Mouse (Mus musculus) ES-E14 (cell line): Measurements from ENCODE around the gene Dcaf11. TPM values are rescaled to one million over a fixed set of nuclear protein-coding genes. Genes with fewer than 3 reads are reported as not detected.

Experiments used
- DNase-seq: peaks from one replicate; pipeline ENCODE4 v3.0.0-alpha.2; 2013; ENCODE audit warnings: low read depth, low spot score
- H3K27ac ChIP-seq: 2 replicates; pipeline ENCODE4 v1.5.1; 2012; ENCODE audit warnings: low read depth, mild to moderate bottlenecking, low read length, moderate library complexity, mixed read lengths; ENCODE audit not compliant: poor library complexity, insufficient read depth, severe bottlenecking
- H3K36me3 ChIP-seq: 2 replicates; pipeline ENCODE4 v1.6.1; 2012; ENCODE audit warnings: mild to moderate bottlenecking, low read length, moderate library complexity, mixed read lengths; ENCODE audit not compliant: control insufficient read depth, poor library complexity, insufficient read depth, severe bottlenecking
- H3K4me1 ChIP-seq, 2 experiments: fragments of 150-350 bp in 1 of 2; sonication (generic) in 1 of 2; 2 replicates each; pipeline ENCODE4 v1.6.1; 2012; ENCODE audit warnings: low read length in 2 of 2, mild to moderate bottlenecking in 1 of 2, mixed read lengths in 1 of 2; ENCODE audit not compliant: control insufficient read depth in 2 of 2, insufficient read depth in 2 of 2, poor library complexity in 1 of 2
- H3K4me3 ChIP-seq, 2 experiments: fragments of 150-350 bp in 1 of 2; sonication (generic) in 1 of 2; 2 replicates each; pipeline ENCODE4 v1.5.1; 2012; ENCODE audit warnings: low read length in 2 of 2, low read depth in 1 of 2, mild to moderate bottlenecking in 1 of 2, mixed read lengths in 1 of 2; ENCODE audit not compliant: insufficient read depth in 1 of 2, poor library complexity in 1 of 2, severe bottlenecking in 1 of 2
- H3K9ac ChIP-seq: 2 replicates; pipeline ENCODE4 v1.6.1; 2012; ENCODE audit warnings: low read depth, mild to moderate bottlenecking, low read length, mixed read lengths; ENCODE audit not compliant: poor library complexity, insufficient read depth, severe bottlenecking
- H3K9me3 ChIP-seq: fragments of 150-350 bp; sonication (generic); 2 replicates; pipeline ENCODE4 v1.6.1; 2012; ENCODE audit warnings: low read depth, mild to moderate bottlenecking, low read length; ENCODE audit not compliant: control insufficient read depth, insufficient read depth
- CHD2 ChIP-seq: IDR thresholded peaks from 2 replicates; pipeline ENCODE4 v1.6.1; 2014; ENCODE audit warnings: mild to moderate bottlenecking, low read depth, low read length, inconsistent platforms
- HCFC1 ChIP-seq: IDR thresholded peaks from 2 replicates; pipeline ENCODE4 v1.6.1; 2012; ENCODE audit warnings: low read length, inconsistent platforms, borderline replicate concordance; ENCODE audit not compliant: insufficient read depth
- MAFK ChIP-seq: IDR thresholded peaks from 2 replicates; pipeline ENCODE4 v1.6.1; 2014; ENCODE audit warnings: mild to moderate bottlenecking, low read depth, low read length, inconsistent platforms; ENCODE audit not compliant: insufficient read depth
- ZC3H11A ChIP-seq: IDR thresholded peaks from 2 replicates; pipeline ENCODE4 v1.6.1; 2012; ENCODE audit warnings: low read depth, mild to moderate bottlenecking, inconsistent platforms, low read length, borderline replicate concordance
- ZNF384 ChIP-seq: IDR thresholded peaks from 2 replicates; pipeline ENCODE4 v1.6.1; 2012; ENCODE audit warnings: low read depth, low read length, inconsistent platforms
- in situ Hi-C, 2 experiments: fragments of 600-800 bp; cut with MboI; formaldehyde crosslinking; loops; one replicate each; pipeline ENCODE4 v1.15.1; 2025; ENCODE audit warnings: low sequenced_read_pairs in 2 of 2, inconsistent platforms in 1 of 2; ENCODE audit not compliant: unreplicated experiment in 2 of 2
- total RNA-seq: library from RNA; depleted of rRNA; stranded (reverse); fragments of 300-350 nt; gene quantifications from 2 replicates; pipeline ENCODE4 v1.2.3, GENCODE M21; 2012

The Dcaf11 gene
- total RNA-seq, 1 experiment: 17.5 TPM

DNA sequence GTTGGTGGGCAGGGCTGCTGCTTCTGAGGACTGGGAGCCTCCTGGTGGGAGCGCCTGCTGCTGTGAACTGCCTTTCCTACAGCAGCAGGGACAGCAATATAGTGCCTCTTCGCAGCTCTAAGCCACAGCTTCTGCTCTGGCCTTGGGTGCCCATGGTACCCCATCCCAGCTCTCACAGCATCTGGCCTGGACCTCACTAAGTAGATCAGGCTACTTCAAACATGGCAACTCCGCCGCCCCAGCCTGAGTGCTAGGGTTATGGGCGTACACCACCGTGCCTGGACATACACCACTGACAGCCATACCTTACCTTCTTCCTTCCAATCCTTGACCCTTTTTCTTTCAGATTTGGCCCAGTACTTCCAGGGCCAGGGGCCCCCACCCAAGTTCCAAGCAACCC, 48.5 kb downstream of the Dcaf11 start:
- H3K4me1 ChIP-seq: peaks cover 0 to 9% of the 10 kb centered on the region in 2 experiments; a peak in 2 of 4 replicates
- H3K9me3 ChIP-seq: no peaks in the 10 kb centered on the region
- TF ChIP-seq ZC3H11A (no peak), MAFK (no peak), HCFC1 (no peak), CHD2 (no peak), ZNF384 (no peak)
- no peak overlapping the region for H3K27ac ChIP-seq
- H3K4me3 ChIP-seq: no peak overlapping the region
- H3K36me3 ChIP-seq: peaks cover 29% of the 10 kb centered on the region
- in situ Hi-C loops: no loop called here
- no peak for DNase-seq
- H3K9ac ChIP-seq: no peak overlapping the region

GRCm38 (mm10) chr14:55613346-55613745, 53.5 kb downstream of the Dcaf11 start:
- Histone ChIP-seq H3K4me1 (peaks cover 0 to 2% of the 10 kb centered on the region in 2 experiments; a peak in 1 of 4 replicates), H3K9ac (no peak overlapping the region), H3K4me3 (no peak overlapping the region), H3K27ac (no peak overlapping the region), H3K9me3 (no peaks in the 10 kb centered on the region), H3K36me3 (peaks cover 9% of the 10 kb centered on the region)
- no peak for DNase-seq
- TF ChIP-seq ZC3H11A (no peak), MAFK (no peak), HCFC1 (no peak), ZNF384 (no peak), CHD2 (no peak)
- in situ Hi-C loops: no loop called here

- DNase-seq: no peak
- peaks cover 0 to 8% of the 10 kb centered on the region in 2 experiments; a peak in 2 of 4 replicates for H3K4me1 ChIP-seq
- TF ChIP-seq ZC3H11A: no peak
- TF ChIP-seq CHD2: no peak
- no peak for TF ChIP-seq MAFK
- no peak for TF ChIP-seq ZNF384
- TF ChIP-seq HCFC1: no peak
- no peak overlapping the region for H3K27ac ChIP-seq
- peaks cover 2% of the 10 kb centered on the region; the same call in 1 of the 2 replicates for H3K36me3 ChIP-seq
- no peaks in the 10 kb centered on the region for H3K9me3 ChIP-seq
- in situ Hi-C loops: no loop called here
- no peak overlapping the region for H3K9ac ChIP-seq
- H3K4me3 ChIP-seq: no peak overlapping the region
These were observed 54.9 kb downstream of the Dcaf11 start for GRCm38 (mm10) chr14:55614565-55615178.

- H3K4me3 ChIP-seq: no peak overlapping the region
- TF ChIP-seq ZC3H11A (no peak), HCFC1 (no peak), ZNF384 (no peak), CHD2 (no peak), MAFK (no peak)
- in situ Hi-C loops: no loop called here
These were observed 56.1 kb downstream of the Dcaf11 start for GRCm38 (mm10) chr14:55615876-55616275.

More at GRCm38 (mm10) chr14:55615876-55616275, 56.1 kb downstream of the Dcaf11 start:
- Histone ChIP-seq H3K36me3 (no peaks in the 10 kb centered on the region; the same call in 1 of the 2 replicates), H3K9me3 (no peaks in the 10 kb centered on the region), H3K27ac (no peak overlapping the region), H3K9ac (no peak overlapping the region), H3K4me1 (peaks cover 0 to 8% of the 10 kb centered on the region in 2 experiments; a peak in 2 of 4 replicates)
- DNase-seq: no peak
